Mouse (Mus musculus) liver, adult 2 months (tissue): ENCODE measurements around the gene Acpp.

ENCODE experiments used
- CTCF ChIP-seq: fragments of 200-500 bp; IDR thresholded peaks from 2 replicates; pipeline ENCODE4 v1.5.1; 2011; ENCODE audit warnings: low read depth, low read length, control low read depth
- POLR2A ChIP-seq: fragments of 200-500 bp; IDR thresholded peaks from 2 replicates; pipeline ENCODE4 v1.6.1; 2011; ENCODE audit warnings: low read length, control low read depth; ENCODE audit not compliant: insufficient read depth; ENCODE audit errors: extremely low read depth

DNA sequence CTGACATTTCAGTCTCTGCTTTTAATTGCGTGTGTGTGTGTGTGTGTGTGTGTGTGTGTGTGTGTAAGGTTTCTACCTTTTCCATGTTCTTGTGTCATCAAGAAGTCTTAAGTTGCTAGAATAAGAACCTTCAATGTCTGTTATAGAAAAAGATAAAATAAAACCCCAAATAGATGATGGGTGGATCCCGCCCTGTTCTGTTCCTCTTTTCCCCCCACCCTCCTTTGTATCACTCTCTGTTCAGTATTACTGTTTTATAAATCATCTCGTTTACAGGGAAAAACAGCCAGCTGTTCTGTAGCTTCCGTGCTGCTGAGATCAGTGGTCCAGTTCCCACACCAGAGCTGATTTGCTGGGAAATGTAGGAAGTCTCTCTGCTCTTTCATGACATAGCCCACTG, 65.5 kb downstream of the Acpp start:
- TF ChIP-seq CTCF (no peak), POLR2A (no peak)
